In genomic region chr17:34651507-34652221, GRCm38 (mm10) we compare ENCODE assay signal across 9 mouse cellular contexts. TPM values are rescaled to one million over a fixed set of nuclear protein-coding genes. Genes with fewer than 3 reads are reported as not detected.
A peak's percentile ranks its signal among the peaks of the same experiment; 100 is the strongest.
DNase-seq lines count a peak whose midpoint lies in the region; TF ChIP-seq lines count a peak whose summit lies in the region.
"Had no signal": no experiment of that assay in that cellular context is flagged by ENCODE, and none has a peak within 500 bp of the region (broad histone marks: within the 10 kb centered on the region; RNA-seq: fewer than 3 reads in every experiment).

No protein-coding gene starts in this region.

- DNase-seq in adrenal gland, adult (ENCODE audit: inconsistent age in 2 of 2, low spot score in 1 of 2): peak; percentile 67 to 74
- DNase-seq in adrenal gland, adult 8-10 months: no peak
- DNase-seq in left cerebral cortex, adult 2 months (ENCODE audit: extremely low spot score in 1 of 2, low spot score in 2 of 2): no peak
- DNase-seq in left cerebral cortex, adult 11 months (ENCODE audit: low spot score): no peak
- peak; percentile 31 for DNase-seq in T-cell, adult 2 months (ENCODE audit: low spot score)
- peak; percentile 64 to 75 for DNase-seq in kidney, postnatal 25 days
- DNase-seq in frontal cortex, postnatal 36 days (ENCODE audit: low spot score in 2 of 2): no peak
- DNase-seq in left cerebral cortex, postnatal 14 days (ENCODE audit: low spot score in 2 of 2): no peak
- DNase-seq: liver, embryonic 13.5 days had no signal

- peak; percentile 53 for TF ChIP-seq CTCF in left cerebral cortex, adult 2 months (IDR thresholded peaks at IDR 0.05)

- H3K27ac ChIP-seq in left cerebral cortex, adult 2 months: peak overlapping the region; percentile 29
- H3K27ac ChIP-seq: liver, embryonic 13.5 days had no signal

- no peak overlapping the region for H3K4me3 ChIP-seq in left cerebral cortex, adult 2 months
- H3K4me3 ChIP-seq: liver, embryonic 13.5 days had no signal

- intact Hi-C loops in left cerebral cortex, adult 2 months (cut with DNase I): loop anchor here (5.0 kb wide), 2 partner anchors 161 to 241 kb away; no protein-coding TSS in a partner anchor
- intact Hi-C loops in left cerebral cortex, postnatal 14 days (cut with DNase I): loop anchor here (5.0 to 10.0 kb wide), 3 partner anchors 61 to 186 kb away; partner anchors contain the start of genes Cyp21a1, Dxo and Stk19

RNA-seq across cellular contexts. Expression of gene Atf6b, which starts 4.7 kb away (rescaled TPM):
- total RNA-seq in adrenal gland, adult 8-10 months (2022): 10 to 100 TPM; 47.1 to 56.6 (median 51.1) TPM
- total RNA-seq in left cerebral cortex, adult 2 months (2021): 10 to 100 TPM; 64.3 to 66.4 TPM
- 10 to 100 TPM; 76.4 to 80.3 TPM for total RNA-seq in left cerebral cortex, postnatal 14 days (2021)

RNA-seq across cellular contexts. Expression of gene Fkbpl, which starts 7.1 kb away (rescaled TPM):
- total RNA-seq in adrenal gland, adult 8-10 months (2022): 10 to 100 TPM; 13.0 to 15.5 (median 15.1) TPM
- 10 to 100 TPM; 10.9 to 16.9 TPM for total RNA-seq in left cerebral cortex, adult 2 months (2021)
- total RNA-seq in left cerebral cortex, postnatal 14 days (2021): 10 to 100 TPM; 16.1 to 16.7 TPM

RNA-seq across cellular contexts. Expression of gene Tnxb, which starts 18.7 kb away (rescaled TPM):
- 10 to 100 TPM; 27.6 to 54.1 (median 41.4) TPM for total RNA-seq in adrenal gland, adult 8-10 months (2022)
- total RNA-seq in left cerebral cortex, adult 2 months (2021): 1 to 10 TPM; 1.5 to 2.4 TPM
- 1 to 10 TPM; 1.5 to 1.8 TPM for total RNA-seq in left cerebral cortex, postnatal 14 days (2021)

RNA-seq across cellular contexts. Expression of gene Prrt1, which starts 22.3 kb away (rescaled TPM):
- 10 to 100 TPM in 3 of 4 experiments, 1 to 10 TPM in 1; 7.0 to 36.3 (median 20.6) TPM for total RNA-seq in adrenal gland, adult 8-10 months (2022)
- 100 to 1,000 TPM; 172 to 205 TPM for total RNA-seq in left cerebral cortex, adult 2 months (2021)
- total RNA-seq in left cerebral cortex, postnatal 14 days (2021): 100 to 1,000 TPM; 195 to 228 TPM

RNA-seq across cellular contexts. Expression of gene Ppt2, which starts 23.4 kb away (rescaled TPM):
- total RNA-seq in adrenal gland, adult 8-10 months (2022): 10 to 100 TPM; 59.2 to 70.5 (median 64.3) TPM
- 10 to 100 TPM; 47.3 to 48.6 TPM for total RNA-seq in left cerebral cortex, adult 2 months (2021)
- 10 to 100 TPM; 39.3 to 45.7 TPM for total RNA-seq in left cerebral cortex, postnatal 14 days (2021)

Comparison
In these comparisons a context has a peak if more than half of its experiments do, and no peak if none do; other contexts are left out.
1. DNase-seq: peak in adrenal gland, adult (2 of 2), T-cell, adult 2 months (single experiment) and kidney, postnatal 25 days (2 of 2); none in adrenal gland, adult 8-10 months (single experiment), left cerebral cortex, adult 2 months (0 of 2), left cerebral cortex, adult 11 months (single experiment), frontal cortex, postnatal 36 days (0 of 2) and left cerebral cortex, postnatal 14 days (0 of 2).
2. RNA of gene Tnxb, which starts 18.7 kb away (total RNA-seq): 27.6 to 54.1 TPM in adrenal gland, adult 8-10 months; 1.5 to 2.4 TPM in left cerebral cortex, adult 2 months and 1.5 to 1.8 TPM in left cerebral cortex, postnatal 14 days; every median in the first group is over 4 times any median in the second.